Mouse (Mus musculus) embryo, embryonic 11 days (tissue): Measurements from ENCODE around the gene 4930453N24Rik.

Experiments used
- DNase-seq: peaks from one replicate; pipeline ENCODE4 v3.0.0-alpha.2; 2015

4930453N24Rik gene

GRCm38 (mm10) chr16:64719096-64719495 lies 51.9 kb downstream of the 4930453N24Rik start:
- peak; percentile 36 for DNase-seq

- DNase-seq, result peak; percentile 52
Observed at GRCm38 (mm10) chr16:64717814-64718213, 53.1 kb downstream of the 4930453N24Rik start.

- DNase-seq, result no peak
Observed at GRCm38 (mm10) chr16:64711816-64712215, 59.1 kb downstream of the 4930453N24Rik start.
